Mouse (Mus musculus): ENCODE data around the gene Mad1l1.

Mad1l1 gene

DNA sequence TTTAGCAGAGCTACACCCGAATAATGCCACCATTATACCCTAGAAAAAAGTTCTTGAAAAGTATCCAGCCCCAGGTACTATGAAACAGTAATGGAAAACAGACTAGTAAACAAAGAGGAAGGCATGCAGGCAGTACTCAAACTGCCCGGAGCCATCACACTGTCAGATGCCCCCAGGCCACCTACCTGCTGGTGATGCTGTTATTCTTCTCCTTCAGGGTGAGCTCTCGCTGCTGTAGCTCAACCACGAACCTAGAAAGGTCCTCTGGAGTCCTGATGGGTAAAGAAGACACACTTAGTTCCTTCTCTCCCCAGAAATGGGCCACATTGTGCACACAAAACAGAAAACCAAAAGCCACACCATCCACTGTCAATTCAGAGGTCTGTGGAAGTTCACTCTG, 60.0 kb downstream of the Mad1l1 start:
- no peak for DNase-seq (ENCODE audit: low spot score)

DNA sequence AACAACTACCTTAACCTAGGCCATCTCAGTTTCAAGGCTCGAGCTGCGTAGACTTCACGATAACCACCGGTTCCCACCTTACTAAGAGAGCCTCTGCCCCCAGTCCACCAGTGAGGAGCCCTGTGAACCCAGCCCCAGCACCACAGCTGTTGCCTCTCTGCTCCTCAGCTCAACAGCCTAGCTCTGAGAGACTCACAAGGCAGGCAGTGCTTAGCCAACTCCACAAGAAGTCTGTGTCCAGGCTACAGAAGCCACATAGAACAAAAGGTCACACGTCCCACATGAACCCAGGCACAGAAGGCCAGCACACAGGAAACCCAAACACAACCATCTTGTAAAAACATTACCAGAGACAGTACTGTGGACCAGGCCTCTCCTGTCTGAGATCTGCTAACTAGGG, 62.7 kb downstream of the Mad1l1 start:
- no peak for DNase-seq (ENCODE audit: low spot score)

DNA sequence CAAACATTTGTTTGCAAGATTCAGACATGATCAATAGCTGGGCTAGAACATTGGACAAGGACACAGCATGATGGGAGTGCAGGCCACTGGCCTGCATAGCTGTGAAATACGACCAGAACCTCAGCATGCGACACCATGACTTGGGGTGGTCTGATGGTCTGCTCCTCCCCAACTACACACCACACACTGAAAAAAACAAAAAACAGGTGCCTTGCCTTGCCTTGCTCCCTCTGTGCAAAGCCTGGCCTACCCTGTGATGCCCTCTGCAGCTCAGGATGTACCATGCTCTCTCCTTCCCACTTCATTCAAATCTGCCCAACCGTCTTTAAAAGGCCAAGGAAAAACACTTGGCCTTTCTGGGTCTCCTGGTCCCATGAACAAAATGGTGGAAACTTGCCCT, 63.3 kb downstream of the Mad1l1 start:
- DNase-seq (ENCODE audit: low spot score), result no peak

DNA sequence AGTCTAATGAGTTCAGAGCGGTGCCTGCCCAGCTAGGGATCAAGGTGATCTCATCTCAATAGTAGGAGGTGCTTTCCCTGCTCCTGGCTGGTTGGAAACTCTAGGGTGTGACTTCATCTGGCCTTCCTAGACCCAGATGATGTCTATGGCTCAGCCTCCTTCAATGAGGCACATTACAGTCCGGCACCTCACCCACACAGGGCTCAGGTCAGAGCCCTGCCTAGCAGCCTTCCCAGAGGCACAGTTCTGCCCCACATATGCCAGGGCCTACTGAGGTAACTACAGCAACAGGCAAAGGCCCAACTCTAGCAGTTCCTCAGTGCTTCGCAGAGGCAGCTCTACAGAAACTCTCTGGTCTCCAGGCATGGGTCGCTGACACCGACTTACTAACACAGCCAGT, 63.9 kb downstream of the Mad1l1 start:
- DNase-seq (ENCODE audit: low spot score), result no peak

DNA sequence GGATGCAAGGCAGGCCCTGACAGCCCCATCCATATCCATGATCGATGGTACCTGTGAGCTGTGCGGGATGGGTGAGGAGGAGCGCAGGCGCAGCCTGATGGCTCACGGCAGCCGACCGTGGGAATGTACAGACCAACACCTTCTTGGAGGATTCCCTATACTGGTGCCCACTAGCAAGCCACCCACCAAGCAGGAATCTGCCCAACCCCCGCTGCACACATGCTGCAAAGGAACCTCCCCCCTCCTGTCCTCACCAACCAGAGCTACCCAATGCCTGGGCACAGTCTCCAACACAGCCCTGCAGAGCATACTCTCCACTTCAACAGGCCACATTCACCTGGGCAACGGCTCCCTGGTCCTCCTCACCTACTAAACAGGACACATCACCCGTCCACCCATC, 64.7 kb downstream of the Mad1l1 start:
- DNase-seq (ENCODE audit: low spot score), result no peak

DNA sequence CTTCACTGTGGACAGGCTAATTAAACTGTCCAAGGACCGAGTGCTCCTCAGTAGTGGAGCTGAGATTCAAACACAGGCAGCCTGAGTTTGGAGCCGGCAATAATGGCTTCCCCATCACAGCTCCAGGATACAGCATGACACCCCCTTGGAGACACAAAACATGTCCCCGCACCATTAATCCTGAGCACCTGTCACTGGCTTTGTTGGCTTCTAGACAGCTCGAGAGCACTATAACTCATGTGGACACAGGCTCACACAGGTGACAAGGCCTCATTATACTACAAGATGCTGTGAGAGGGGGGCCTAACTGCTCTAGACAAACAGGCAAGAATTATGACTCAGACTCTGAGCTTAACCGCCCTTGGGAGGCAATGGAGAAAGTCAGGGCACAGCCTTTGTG, 66.1 kb downstream of the Mad1l1 start:
- DNase-seq (ENCODE audit: low spot score), result no peak

DNA sequence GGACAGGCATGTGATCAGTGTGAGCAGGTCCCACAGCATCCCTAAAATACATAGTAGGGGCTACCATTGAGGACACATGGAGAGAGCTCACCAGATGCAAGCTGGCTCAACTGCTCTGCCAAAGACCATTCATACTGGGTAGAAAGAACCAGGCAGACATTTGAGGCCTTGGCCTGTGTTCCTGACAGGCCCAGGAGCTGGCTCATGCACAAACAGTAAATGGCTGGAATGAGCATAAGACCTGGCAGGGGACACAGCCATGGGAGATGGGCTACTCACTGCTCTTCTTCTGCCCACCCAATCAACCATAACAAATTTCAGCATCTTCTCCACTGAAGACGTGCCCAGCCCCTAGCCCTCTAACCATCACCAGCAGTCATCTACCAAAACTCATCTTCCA, 66.7 kb downstream of the Mad1l1 start:
- DNase-seq (ENCODE audit: low spot score), result no peak

DNA sequence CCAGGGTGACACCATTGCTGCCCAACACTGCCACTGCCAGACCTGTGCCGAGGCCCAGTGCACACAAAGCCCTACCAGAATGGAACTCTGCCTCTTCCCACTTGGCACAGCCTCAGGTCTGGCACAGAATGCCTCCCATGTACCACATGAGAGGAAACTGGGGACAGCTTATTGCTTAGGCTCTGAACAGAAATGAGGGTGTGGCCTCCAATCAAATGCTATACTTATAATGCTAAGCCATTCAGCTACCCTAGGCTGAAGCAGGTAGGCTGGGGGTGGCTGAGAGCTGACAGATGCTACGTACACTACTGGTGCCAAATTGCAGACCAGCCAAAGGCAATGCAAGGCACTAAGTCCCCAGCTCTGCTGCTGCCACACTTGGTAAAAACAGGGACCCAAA, 69.4 kb downstream of the Mad1l1 start:
- DNase-seq (ENCODE audit: low spot score), result no peak

DNA sequence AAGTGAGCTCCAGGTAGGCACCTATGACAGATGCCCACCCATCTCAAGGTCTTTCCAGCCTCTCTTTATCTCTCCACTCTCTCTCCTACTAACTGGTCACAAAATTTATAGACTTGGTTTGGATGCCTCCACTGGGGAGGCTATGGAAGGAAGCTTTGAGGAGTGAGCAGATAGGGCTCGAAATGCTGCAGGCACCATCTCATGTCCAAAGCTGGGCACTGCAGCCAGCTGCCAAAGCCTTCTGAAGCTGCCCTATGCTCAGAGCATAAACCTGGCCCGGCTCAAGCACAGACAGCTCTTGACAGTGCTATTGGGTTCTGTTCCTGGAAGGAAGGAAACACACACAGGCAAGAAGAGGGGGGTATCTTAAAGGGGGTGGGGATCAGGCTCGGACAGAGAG, 71.0 kb downstream of the Mad1l1 start:
- no peak for DNase-seq (ENCODE audit: low spot score)

DNA sequence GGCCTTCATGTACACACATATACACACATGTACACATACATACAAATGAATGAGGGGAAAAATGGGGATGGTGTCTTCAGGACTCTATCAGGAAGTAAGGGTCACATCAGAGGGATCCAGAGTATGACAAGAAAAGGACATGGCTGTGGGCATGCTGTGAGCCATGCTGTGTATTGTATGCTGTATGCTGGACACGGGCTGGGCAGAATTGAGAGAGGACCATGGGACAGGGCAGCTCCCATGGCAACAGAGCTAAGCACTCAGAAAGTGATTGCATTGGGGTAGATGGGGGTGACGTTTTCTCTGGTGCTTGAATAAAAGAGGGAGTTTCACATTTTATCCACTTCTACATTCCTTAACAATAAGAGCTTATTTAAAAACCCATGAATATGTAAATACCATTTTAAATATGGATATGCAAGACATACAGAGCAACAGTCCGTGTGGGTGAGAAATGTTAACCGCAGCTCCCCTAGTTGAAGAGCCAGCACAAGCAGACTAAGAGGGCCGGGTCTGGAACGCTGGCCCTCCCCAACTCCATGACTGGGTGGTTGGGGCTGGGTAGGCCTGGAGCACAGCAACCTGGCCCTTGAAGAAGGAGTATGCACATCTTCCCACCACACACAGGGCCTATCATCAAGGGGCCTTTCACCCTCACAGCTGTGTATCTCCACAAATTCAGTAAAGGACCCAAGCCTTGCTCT, 71.8 kb downstream of the Mad1l1 start:
- no peak for DNase-seq (ENCODE audit: low spot score)

DNA sequence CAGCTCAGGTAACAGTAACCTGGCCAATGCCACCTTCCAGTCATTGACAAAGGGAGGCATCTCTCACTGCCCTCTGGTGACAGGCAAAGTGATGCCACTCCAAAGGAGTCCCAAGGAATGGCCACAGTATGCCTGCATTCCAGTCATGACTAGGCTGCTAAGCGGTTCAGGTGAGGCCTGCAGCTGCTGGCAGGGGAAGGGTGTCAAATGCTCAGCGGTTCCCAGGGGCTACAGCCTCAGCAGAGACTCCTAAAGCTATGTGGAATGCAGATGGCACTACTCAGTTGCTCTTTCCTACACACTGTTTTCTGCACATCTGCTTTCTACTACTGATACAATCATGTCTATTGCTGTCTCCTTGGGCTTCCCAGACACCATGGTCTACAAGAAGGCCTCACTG, 73.3 kb downstream of the Mad1l1 start:
- no peak for DNase-seq (ENCODE audit: low spot score)

DNA sequence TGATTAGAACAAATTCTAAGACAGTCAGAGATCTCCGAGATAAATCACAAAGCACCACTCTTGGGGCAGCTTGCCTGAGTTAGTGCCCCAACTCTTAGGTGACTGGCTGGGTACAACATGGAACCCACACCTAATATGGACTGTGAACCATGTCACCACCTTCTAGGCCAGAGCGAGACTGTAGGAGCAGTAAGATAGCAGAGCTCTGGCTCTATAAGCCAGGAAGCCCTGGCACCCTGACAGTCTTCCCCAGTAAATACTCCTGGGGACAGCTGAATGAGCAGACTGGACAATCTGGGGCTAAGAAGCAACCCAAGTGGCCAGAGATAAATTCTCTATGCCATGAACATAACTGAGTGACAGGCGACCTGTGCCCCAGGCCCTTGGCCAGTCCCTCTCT, 81.1 kb downstream of the Mad1l1 start:
- DNase-seq (ENCODE audit: low spot score), result no peak

DNA sequence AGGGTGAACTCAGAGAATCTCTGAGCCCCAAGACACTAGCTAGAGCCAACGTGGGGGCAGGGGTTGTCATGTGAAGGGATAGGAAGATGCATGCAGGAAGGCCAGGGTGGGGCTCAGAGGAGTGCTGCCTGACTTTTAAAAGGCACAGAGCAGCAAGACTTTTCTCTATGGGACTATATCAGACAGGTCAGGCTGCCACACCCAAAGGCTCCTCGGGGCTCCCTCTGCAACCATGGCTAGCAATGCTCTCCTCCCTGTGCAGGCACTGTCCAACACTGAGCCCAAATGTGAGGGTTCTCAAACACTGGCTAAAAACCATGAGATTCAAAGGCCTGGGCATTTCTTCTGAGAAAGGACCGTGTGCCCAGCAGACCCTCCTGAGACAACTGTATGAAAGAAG, 82.5 kb downstream of the Mad1l1 start:
- no peak for DNase-seq (ENCODE audit: low spot score)

DNA sequence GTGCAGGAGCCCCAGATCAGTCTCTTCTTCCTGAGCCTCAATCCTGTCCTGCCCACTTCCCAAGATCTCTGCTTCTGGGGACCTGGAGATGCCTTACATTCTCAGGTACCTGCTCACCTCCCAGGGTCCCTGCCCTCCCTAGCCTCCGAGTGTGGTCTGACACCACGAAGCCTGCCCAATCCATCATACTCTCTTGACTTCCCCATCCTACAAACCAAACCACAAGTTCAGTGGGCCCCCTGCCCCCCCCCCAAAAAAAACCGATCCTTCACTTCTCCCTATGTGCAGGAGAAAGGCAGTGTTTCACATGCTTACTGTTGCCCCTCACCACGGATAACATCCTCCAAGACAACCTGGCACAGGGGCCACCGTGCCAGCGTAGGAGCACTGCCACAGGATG, 90.5 kb downstream of the Mad1l1 start:
- no peak for DNase-seq (ENCODE audit: low spot score)

DNA sequence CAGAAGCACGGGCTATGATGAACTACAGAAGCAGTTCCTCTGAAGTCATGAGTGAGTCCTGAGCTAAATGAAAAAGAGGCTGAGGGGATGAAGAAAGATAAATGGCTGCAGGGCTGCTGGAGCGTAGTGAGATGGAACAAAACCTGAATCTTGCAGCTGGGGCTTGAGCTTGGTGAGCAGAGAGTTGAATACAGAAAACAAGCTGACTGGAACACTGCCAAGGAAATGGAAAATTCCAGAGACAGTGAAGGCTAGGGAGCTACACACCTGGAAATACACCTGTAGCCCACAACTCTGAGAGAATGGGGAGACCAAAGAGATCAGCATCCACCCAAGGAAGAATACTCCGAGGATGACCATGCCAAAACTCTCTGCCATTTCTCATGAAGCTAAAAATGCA, 93.0 kb downstream of the Mad1l1 start:
- DNase-seq (ENCODE audit: low spot score), result no peak

DNA sequence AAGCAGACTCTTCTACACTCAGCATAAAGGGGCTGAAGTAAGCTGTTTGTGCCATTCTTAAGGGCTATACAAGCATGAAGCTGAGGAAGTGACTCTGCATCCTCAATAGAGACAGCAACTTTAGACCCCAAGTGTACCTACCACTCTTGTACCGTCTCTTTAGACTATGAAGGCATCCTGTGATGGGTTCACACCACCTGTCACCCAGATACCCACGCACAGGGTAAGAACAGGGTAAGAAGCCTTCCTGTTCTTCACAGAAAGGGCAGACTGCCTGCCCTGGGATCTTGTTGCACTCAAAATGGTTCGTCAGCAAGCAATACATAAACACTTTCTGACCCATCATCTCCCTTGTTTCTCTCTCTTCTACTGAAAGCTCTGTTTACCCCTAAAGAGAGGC, 94.5 kb downstream of the Mad1l1 start:
- no peak for DNase-seq (ENCODE audit: low spot score)

DNA sequence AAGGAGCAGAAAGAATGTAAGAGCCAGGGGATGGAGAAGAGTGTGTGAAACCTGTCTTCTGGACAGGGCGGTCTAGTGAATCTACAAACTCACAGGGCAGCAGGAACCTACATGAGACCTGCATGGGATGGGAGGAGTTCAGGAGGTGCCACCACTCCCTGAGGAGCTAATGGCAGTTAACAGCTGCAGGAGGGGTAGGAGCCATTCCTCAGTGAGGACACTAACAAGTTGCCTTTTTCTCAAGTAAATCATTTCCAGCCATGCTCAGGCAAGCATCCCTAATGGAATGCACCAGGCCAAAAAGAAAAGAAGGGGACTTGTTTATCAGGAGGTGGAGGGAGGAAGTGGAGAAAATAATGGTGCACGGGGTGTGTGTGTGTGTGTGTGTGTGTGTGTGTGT, 95.5 kb downstream of the Mad1l1 start:
- no peak for DNase-seq (ENCODE audit: low spot score)

DNA sequence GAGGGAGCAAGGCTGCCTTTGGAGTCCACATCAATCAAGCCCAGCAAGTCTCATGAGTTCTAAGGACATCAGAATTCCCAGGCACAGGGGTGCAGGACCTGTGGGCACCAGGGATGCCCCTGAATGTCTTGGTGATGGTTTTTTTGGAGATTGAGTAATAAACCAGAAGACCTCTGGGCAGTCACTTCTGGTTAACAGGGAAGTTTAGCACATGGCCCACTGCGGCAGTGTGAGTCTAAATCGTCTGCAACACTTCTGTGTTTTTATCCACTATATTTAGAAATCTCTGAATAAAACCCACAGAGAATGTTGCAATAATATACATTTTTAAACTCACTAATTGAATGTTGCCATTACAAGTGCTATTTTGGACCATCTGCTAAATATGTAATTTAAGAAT, 96.2 kb downstream of the Mad1l1 start:
- no peak for DNase-seq (ENCODE audit: low spot score)

DNA sequence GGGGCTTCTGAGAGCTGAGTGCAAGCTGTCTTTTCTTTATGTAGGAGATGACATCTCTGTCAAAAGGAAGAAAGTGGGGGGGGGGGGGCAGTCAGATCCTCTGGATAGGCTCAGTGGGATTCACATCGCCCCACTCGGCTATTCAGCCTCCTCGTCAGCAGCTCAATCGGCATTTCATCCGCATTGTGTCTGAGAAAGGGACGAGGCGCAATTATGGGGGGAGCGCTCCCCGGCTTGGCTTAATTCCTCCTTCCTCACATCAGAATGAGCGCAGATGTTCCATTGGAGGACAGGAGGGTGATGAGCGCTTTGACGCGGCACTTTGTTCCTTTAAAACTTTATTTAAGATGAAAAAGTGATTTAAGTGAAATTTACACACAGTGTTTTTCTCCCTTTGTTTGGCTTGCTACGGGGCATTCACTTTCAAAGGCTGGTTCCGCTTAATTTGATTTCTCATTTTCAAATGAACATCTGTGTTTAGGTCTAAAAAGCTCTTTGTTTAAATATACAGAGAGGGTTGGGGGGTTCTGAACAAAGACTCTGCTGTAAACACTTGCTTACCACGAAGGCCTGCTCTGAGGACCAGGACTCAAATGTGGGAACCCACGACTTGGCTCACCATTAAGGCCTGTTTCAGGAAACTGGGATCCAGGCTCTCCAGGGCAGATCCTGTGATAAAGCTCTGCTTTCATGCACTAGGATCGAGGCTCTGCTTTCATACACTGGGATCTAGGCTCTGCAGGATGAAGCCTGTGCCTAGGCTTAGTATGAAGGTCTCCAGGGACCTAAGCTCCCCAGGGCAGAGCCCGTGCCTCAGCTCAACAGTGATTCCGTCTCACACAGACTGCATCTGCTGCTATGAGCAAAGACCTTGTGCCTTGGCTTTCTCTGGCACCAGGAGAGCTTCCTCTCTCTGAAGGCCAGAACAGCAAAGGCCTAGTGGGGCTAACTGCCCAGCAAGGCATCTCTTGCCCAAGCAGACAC, 98.0 kb downstream of the Mad1l1 start:
- no peak for DNase-seq (ENCODE audit: low spot score)

DNA sequence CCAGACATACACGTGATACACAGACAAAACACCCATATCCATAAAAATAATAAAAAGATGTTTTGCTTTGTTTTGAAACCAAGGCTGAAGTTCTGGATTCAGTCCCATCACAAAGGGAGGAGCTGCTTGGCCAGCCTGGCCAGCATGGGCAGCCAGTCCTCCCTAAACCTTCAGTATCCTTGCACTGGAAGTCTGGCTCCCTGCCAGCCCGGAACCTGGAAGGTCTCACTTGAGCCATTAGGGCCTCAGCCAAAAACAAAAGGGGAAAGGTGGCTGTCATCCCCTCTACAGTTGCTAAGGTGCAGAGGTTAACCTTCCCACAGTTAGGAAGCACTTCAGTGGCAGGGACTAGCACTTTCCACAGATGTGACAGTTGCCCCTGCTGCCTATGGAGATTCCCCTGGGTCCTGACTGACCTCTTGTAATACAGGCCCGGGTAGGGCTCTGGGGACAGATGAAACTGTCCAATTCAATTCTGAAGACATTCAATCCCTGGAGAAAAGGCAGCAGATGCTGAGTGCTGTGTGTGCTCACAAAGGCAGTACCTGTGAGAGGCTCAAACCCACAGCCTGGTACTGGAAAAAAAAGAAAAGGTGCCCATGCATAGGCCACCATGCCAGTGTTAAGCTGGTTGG, 100.2 kb downstream of the Mad1l1 start:
- no peak for DNase-seq (ENCODE audit: low spot score)

DNA sequence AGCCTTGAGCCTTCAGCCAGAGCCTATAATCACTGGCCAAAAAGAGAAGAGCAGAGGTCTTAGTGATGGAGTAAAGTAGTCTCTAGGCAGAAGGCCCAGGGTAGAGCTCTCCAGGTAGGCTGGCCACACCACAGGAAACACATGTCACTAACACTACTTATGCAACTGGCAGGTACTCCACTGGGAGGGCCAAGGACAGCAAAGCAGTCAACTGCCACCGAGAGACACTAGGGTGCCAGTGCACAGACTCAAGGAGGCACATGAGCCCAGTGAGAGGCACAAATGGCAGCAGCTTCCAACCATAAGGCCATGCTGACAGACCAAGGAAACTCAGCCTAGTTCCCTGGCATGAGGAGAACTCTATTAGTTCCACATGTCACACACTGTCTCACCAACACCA, 102.1 kb downstream of the Mad1l1 start:
- DNase-seq (ENCODE audit: low spot score), result no peak

DNA sequence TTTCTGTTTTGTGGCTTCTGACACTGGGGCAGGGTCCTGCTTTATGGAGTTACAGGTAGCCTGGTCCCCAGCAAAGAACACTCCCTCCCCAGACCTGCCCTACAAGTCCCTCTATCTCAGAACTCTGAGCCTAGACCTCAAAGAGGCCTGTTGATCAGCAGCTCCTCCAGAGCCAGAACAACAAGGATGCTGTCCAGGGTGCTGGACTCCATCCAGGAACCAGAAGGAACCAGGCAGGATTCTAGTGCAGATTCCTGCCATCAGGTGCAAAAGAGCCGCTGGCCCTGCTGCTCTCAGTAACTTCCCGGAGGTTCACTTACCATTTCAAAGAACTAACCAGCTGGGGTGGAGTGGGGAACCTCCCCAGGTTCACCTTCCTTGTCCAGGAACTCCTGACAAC, 103.5 kb downstream of the Mad1l1 start:
- peak; percentile 36 for DNase-seq (ENCODE audit: low spot score)

DNA sequence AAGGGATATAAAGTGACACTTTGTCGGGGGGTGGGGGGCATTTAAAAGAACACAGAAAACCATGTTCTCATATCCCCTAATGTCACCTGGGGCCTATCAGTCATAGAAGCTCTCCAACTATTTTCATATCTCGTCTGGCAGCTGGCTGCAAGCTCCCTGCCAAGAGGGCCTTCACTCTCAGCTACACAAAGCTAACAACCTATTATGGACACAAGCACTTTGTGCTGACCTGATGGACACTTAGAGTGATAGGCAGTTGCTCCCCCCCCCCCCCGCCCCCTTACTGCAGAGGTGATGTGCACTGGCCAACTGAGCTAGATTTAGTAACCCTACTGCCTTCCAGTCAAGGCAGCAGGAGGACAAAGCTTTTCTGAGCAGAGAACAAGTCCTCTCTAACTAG, 104.3 kb downstream of the Mad1l1 start:
- DNase-seq (ENCODE audit: low spot score), result no peak

Measured in retina, embryonic 14.5 days (tissue).